Mouse (Mus musculus): Measurements from ENCODE around the gene 4930562C15Rik.

The 4930562C15Rik gene

DNA sequence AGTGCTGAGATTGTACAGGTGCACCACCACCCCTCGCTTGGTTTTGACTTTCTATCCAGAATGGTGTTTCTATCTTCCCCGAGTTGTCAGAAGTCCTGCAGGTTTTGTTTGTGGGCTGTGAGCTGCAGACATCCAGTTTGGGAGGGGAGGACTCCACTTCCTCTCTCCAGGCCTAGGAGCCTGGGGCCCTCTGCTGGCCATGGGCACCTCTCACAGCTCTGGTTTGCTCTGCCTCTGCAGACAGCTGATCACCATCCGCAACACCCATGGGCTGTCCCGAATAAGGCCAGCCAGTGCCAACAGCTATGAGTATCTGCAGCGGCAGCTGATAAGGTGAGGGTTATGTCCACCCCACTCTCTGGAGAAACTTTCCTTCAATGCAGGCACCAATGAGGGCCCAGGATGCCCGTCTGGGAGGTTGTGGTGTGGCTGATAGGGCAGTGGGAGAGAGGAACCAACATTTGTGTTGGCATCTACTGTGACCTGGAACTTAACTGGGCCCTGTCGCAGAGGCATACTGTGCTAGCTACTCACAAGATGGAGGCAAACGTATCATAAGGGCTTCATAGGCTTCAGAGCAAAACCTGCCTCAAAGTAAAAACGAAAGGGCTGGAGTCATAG, 27.8 kb downstream of the 4930562C15Rik start:
- DNase-seq (ENCODE audit: low spot score in 2 of 2) = peak in 1 of 2 experiments; percentile 56

GRCm38 (mm10) chr16:4863742-4864141, 28.5 kb downstream of the 4930562C15Rik start:
- DNase-seq (ENCODE audit: low spot score in 2 of 2) = no peak

DNA sequence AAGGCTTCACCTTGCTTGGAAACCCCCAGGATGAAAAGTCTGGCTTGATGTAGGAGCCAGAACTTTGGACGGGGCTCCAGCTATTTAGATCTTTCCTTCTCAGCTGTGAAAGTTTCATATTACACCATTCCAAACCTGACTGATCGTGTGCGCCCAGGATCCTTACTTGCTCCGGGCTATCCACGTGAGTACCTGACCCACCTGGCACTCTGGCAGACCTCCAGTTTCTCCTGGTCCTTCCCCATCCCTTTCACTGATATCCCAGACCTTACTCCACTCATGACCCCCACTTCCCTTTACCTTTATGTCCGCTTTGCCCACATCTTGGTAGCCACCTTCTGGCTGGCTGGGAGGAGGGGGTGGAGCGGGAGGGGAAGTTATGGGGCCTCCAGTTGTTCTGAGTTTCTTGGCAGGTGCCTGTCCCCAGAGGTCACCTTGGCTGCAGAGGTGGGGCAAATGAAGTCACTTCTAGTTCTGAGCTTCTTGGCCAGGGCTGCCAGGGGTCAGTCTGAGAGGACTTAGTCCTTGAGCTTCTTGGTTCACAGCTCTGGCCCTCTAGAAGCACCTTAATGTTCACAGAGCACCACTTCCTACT, 31.0 kb downstream of the 4930562C15Rik start:
- no peak for DNase-seq (ENCODE audit: low spot score in 2 of 2)

GRCm38 (mm10) chr16:4870490-4870889, 35.3 kb downstream of the 4930562C15Rik start:
- DNase-seq (ENCODE audit: low spot score in 2 of 2) = no peak

DNA sequence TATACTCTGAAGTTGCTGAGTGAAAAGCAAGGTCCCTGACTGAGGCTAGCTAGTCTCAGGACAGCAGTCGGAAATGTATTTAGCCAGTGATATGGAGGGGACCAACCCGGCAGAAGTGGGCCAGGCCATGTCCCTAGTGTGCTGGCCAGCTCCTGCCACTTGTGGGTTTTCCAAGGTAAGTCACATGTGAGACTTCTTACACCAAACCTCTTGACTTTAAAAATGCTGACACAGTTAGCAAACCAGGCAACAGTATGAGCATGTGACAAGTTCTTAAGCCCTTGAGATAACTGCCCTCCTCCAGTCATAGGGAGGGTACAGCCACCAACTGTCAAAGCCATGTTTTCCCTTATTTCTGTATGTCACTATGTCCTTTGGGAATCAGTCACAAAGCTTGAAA, 36.7 kb downstream of the 4930562C15Rik start:
- no peak for DNase-seq (ENCODE audit: low spot score in 2 of 2)

- DNase-seq (ENCODE audit: low spot score in 2 of 2) = no peak
These were observed 40.2 kb downstream of the 4930562C15Rik start for GRCm38 (mm10) chr16:4875198-4876032.

DNA sequence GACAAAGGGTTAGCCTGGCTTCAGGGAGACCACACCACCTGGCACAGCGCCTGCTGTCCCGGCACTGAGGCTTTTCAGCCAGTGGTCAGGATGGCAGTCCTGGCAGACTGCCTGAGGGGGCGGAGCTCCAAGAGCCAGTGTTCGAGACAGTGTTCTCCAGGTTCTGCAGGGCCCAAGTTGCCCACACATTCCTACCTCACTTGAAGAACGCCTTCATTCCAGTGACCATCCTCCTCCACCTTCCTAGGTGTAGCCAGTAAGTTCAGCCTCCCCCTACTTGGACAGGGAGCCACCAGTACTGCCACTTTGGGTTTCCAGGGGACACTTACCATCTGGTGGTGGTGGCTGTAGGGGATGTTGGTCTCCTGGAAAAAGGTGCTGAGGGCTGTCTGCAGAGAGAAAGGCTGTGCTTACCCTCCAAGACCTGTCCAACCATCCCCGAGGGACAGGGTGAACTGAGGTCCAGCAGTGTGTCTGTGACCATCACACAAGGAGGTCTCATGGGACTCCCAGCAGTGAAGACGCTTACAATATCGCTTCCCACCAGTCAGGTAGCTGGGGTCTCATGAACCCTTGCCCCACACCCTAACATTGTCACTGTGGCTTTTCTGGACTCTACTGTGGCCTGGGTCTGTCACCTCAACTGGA, 40.9 kb downstream of the 4930562C15Rik start:
- DNase-seq (ENCODE audit: low spot score in 2 of 2) = peak; percentile 56 to 65

DNA sequence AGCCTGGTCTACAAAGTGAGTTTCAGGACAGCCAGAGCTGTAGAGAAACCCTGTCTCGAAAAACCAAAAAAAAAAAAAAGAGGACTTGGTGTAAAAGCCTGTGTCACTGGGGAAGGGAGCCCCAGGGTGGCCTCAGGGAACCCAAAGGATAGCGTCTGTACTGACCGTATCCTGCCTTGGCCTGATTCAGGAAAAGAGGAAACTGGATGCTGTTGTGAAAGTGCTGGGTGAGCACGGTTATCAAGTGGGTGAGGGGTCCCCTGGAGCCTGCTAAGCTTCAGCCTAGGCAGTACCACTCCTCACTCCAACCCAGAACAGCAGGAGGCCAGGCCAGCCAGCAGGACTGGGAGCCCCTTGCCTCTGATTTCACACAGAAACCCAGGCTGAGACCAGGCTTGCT, 42.0 kb downstream of the 4930562C15Rik start:
- no peak for DNase-seq (ENCODE audit: low spot score in 2 of 2)

DNA sequence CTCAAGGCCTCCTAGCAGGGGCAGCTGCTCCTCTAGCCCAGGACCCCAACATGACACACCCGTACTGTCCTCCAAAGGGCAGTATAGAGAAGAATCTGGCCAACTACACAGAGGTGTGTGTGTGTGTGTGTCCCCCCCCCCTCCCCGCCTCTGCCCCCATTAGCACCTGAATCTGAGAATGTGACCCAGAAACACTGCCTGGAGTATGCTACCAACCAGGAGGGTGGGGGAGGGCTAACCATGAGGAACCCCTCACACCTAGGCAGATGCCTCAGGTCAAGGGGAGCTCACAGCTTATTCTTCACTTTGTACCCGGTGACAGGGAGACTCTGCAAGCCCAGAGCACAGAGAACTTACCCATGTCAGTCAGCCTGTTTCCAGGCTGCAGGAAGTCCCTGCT, 42.5 kb downstream of the 4930562C15Rik start:
- no peak for DNase-seq (ENCODE audit: low spot score in 2 of 2)

DNA sequence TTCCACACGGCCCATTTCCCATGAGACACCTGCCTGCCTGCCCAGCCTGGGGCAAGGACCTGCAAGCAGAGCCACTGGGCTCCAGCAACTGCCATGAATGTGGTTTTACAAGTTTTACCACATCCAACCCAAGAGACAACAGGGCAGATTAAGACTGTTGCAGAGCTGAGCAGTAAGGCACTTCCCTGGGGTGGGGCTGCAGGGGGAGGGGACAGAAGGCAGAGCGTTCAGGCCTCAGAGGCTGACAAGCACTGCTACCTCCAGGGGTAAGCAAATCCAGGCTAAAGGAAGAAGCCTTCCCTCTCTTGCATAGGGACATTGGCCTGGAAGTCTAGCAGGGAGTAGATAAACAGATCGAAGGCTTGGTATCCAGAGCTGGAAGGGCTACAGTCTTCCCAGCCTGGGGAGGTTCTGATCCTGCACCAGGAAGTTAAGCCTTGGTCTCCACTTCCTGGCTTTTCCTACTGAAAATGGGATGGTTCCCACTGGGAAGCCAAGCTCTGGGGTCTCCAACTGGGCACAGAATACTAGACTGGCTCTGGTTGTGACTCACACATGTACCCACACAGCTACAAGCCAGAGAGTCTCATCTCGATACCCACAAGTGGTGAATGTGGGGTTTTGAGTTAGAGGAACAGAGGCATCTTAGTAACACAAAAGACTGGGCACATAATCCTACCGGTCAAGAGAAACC, 43.1 kb downstream of the 4930562C15Rik start:
- no peak for DNase-seq (ENCODE audit: low spot score in 2 of 2)

- peak; percentile 42 to 55 for DNase-seq (ENCODE audit: low spot score in 2 of 2)
These were observed 44.0 kb downstream of the 4930562C15Rik start for GRCm38 (mm10) chr16:4879101-4879707.

DNA sequence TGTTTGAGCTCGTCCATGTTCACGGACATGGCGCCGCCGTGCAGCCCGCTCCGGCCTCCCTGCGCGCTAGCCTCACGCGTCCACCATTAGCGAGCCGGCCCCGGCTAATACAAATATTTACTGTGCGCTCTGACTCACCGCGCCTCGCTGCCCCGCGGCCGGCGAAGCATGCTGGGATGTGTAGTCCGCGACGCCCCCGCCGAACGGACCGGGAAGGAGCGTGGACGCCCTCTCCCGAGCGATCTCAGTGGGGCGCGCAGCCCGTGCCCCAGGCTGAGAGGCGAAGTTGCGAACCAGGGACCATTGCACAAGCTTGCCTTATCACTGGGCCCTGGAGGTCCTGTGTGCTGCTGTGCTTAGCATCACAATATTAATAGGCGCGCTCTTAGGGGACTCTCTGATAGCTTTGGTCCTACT, 44.5 kb downstream of the 4930562C15Rik start:
- peak; percentile 82 to 87 for DNase-seq (ENCODE audit: low spot score in 2 of 2)

DNA sequence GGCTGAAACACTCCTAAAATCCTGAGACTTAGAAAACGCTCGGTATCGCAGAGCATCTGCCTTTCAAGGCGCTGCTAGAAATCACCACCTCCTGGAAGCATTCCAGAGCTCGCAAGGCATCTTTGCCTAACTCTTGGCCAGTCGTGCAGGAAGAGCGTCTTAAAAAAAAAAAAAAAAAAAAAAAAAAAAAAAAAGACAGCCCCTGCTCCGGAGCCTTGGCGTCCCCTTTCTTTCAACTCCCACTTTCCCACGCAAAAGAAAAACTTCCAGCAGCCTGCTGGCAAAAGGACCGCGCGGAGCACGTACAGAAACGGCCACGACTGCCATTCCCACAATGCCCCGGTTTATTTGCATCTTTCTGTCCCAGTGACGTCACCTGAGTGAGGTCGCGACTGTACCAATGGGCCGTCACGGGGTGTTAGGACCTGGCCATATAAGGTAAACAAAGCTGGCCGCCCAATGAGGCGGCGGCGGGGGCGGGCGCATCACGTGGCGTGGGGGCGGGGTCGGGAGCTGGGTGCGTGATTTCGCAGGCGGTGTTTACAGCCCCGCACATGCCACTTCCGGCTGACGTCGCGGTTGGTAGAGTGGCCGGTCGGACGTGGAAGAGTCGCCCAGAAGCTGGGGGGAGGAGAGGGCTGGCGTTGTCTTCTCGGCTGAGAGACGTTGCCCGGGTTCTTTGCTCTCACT, 45.1 kb downstream of the 4930562C15Rik start, which contains the start of gene Ubald1:
Gene Ubald1, minus strand, starts transcription at position 180 of the 690 bp plus-strand sequence.
- peak; percentile 97 to 99 for DNase-seq (ENCODE audit: low spot score in 2 of 2)

DNA sequence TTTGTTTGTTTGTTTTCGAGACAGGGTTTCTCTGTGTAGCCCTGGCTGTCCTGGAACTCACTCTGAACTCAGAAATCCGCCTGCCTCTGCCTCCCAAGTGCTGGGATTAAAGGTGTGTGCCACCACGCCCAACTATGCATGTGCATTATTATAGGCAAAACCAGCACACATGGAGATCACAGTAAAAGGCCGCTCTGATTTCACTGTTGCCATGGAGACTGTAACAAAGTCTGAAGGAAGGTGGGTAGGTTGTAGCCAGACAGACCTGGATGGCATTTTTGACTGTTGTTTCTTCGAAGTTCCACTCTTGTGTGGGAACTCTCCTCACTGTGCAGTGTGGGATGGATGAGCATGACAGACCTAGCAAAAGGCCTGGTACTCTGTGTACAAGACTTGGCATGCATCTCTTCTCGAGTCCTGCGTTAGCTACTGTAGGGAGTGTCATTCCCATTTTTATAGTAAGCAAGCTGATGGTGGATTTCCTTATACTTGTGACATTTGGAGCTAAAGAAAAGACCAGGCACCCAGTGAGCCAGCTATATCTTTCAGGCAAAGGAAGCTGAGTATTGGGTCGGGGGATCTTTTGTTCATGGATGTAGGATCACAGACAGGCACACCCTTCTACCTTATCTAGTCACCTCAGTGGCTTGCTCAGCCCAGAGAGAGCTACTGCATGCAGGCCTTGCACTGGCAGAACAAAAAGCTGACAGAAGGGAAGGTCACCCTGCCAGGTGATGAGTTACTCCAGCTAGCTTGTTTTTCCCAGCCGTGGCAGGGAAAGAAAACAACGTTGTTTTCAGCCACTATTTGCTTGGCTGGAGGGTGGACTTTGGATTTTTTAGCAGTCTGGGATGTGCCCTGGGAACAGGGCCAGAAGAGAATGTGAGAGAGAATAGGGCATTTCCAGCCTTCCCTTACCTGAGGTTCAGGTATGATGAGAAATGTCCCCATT, 46.5 kb downstream of the 4930562C15Rik start:
- no peak for DNase-seq (ENCODE audit: low spot score in 2 of 2)

- no peak for DNase-seq (ENCODE audit: low spot score in 2 of 2)
These were observed 49.7 kb downstream of the 4930562C15Rik start for GRCm38 (mm10) chr16:4884930-4885329.

DNA sequence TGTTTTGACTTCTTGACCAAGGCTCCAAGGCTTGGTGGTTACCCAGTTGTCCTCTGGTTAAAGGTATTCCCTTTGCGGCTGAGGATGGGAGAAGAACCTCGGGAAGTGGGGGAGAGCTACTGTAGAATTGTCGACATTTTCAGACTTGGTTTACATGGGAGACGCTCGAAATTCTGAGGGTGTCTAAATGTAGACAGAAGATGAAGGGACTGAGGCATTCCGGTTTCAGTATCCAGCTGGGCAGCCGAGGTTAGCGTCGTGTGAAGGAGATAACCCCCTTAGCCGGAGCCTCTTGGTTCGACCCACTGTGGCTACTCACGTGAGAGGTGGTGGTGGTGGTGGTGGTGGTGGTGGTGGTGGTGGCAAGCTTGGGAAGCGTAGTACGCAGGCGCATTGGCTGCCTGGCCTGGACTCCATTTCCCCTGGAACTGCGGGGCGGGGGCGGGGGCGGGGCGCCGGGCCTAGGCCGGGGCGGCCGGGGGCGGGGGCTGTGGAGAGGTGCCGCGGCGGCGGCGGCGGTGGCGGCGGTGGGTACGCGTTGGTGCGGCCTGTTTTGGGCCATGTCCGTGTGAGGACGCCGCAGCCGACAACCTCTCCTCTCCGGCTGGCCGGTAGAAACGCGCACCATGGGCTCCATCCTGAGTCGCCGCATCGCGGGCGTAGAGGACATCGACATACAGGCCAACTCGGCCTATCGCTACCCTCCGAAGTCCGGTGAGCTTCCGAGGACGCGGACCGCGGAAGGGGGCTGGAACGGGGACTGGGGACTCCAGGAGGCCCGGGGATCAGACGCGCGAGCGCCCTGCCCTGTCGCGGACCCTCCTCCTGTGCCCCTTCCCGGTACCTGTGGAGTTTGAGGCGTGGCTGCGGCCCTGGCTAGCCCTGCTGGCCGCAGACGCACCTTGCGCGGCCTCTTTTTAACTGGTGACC, 50.8 kb downstream of the 4930562C15Rik start, which contains the start of gene Mgrn1:
Gene Mgrn1, plus strand, starts transcription at position 490 of the 930 bp plus-strand sequence.
- peak; percentile 65 to 69 for DNase-seq (ENCODE audit: low spot score in 2 of 2)

DNA sequence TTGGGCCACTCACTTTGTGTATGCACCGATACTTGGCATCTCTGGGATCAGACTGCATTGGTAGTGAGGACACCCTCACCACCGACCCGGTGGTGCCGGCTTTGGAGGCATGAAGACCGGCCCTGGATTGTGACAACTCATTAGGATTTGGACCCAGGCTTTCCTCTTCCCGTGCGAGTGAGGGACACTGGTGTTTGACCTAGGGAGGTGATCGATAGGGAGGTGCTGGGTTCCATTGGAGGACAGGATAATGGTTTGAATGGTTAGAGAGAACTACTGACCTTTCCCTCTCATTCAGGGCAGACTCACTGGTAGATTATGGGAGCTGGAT, 51.4 kb downstream of the 4930562C15Rik start:
- no peak for DNase-seq (ENCODE audit: low spot score in 2 of 2)

GRCm38 (mm10) chr16:4890201-4890709, 55.0 kb downstream of the 4930562C15Rik start:
- no peak for DNase-seq (ENCODE audit: low spot score in 2 of 2)

All from frontal cortex, postnatal 14 days (tissue).